Comparison of ENCODE assay signal across 19 mouse cellular contexts in genomic region chr10:118993819-118994574, GRCm38 (mm10).
DNase-seq lines count a peak whose midpoint lies in the region; ATAC-seq and TF ChIP-seq lines count a peak whose summit lies in the region.
"Had no signal": no experiment of that assay in that cellular context is flagged by ENCODE, and none has a peak within 500 bp of the region (broad histone marks: within the 10 kb centered on the region; RNA-seq: fewer than 3 reads in every experiment).

No protein-coding gene starts in this region.

- peak; percentile 83 for ATAC-seq in intestine, embryonic 15.5 days
- peak; percentile 74 for ATAC-seq in lung, postnatal 0 days
- peak; percentile 44; the same call in 1 of the 2 replicates for ATAC-seq in stomach, embryonic 16.5 days (ENCODE audit: insufficient read depth, low FRiP score)
- no peak for ATAC-seq in cerebellum, adult (ENCODE audit: insufficient number of reproducible peaks, low FRiP score, low TSS enrichment)
- ATAC-seq: activated CD4-positive, CD25-positive, alpha-beta regulatory T cell, adult 4 months; hindbrain, postnatal 0 days had no signal

- peak; percentile 20 to 34 for DNase-seq in gastrocnemius, adult 8-10 months (ENCODE audit: low spot score in 2 of 2)
- no peak for DNase-seq in gastrocnemius, postnatal 14 days
- peak; percentile 64 for DNase-seq in lung, postnatal 0 days (ENCODE audit: low spot score)
- no peak for DNase-seq in adrenal gland, postnatal 4 days (ENCODE audit: low spot score in 2 of 2)
- DNase-seq: adrenal gland, postnatal 10 days; cerebellum, adult 11 months; cerebellum, postnatal 14 days; gastrocnemius, postnatal 36 days; kidney, adult 2 months; liver, embryonic 13.5 days; thymus, postnatal 14 days had no signal

- no peaks in the 10 kb centered on the region for H3K27me3 ChIP-seq in intestine, embryonic 15.5 days (replicated peaks)
- H3K27me3 ChIP-seq in lung, postnatal 0 days (replicated peaks; ENCODE audit: insufficient read depth, low read length), result no peaks in the 10 kb centered on the region
- H3K27me3 ChIP-seq in stomach, embryonic 16.5 days (ENCODE audit: control insufficient read depth, insufficient read depth, low read length), result no peaks in the 10 kb centered on the region
- H3K27me3 ChIP-seq: liver, embryonic 13.5 days had no signal

- H3K9me3 ChIP-seq in intestine, embryonic 15.5 days, result no peaks in the 10 kb centered on the region
- no peaks in the 10 kb centered on the region for H3K9me3 ChIP-seq in lung, postnatal 0 days (ENCODE audit: low read length)
- no peaks in the 10 kb centered on the region for H3K9me3 ChIP-seq in stomach, embryonic 16.5 days (replicated peaks; ENCODE audit: control insufficient read depth, low read length)
- H3K9me3 ChIP-seq: forebrain, embryonic 10.5 days; G1E; hindbrain, embryonic 10.5 days; liver, embryonic 13.5 days had no signal

- H3K27ac ChIP-seq in intestine, embryonic 15.5 days, result no peak overlapping the region
- H3K27ac ChIP-seq in lung, postnatal 0 days (ENCODE audit: low read length), result no peak overlapping the region
- peak overlapping the region; percentile 34; the same call in 1 of the 2 replicates for H3K27ac ChIP-seq in stomach, embryonic 16.5 days (ENCODE audit: low read length)
- H3K27ac ChIP-seq: forebrain, embryonic 10.5 days; hindbrain, embryonic 10.5 days; hindbrain, postnatal 0 days; liver, embryonic 13.5 days had no signal

- WGBS in intestine, embryonic 15.5 days, result 51% methylated on average over 15 of the region's 15 CpGs
- 46% methylated on average over 15 of the region's 15 CpGs for WGBS in lung, postnatal 0 days
- WGBS in stomach, embryonic 16.5 days, result 57% methylated on average over 15 of the region's 15 CpGs

- intact Hi-C loops in gastrocnemius, postnatal 14 days (cut with DNase I; ENCODE audit: low total_unique reads), result no loop called here

- TF ChIP-seq CTCF in lung, postnatal 0 days (IDR thresholded peaks at IDR 0.05), result no peak

- no peaks in the 10 kb centered on the region for H3K36me3 ChIP-seq in intestine, embryonic 15.5 days
- H3K36me3 ChIP-seq in lung, postnatal 0 days (ENCODE audit: insufficient read depth, low read length), result no peaks in the 10 kb centered on the region
- no peaks in the 10 kb centered on the region for H3K36me3 ChIP-seq in stomach, embryonic 16.5 days (ENCODE audit: control insufficient read depth, insufficient read depth, low read length)
- H3K36me3 ChIP-seq: forebrain, embryonic 10.5 days; G1E; hindbrain, embryonic 10.5 days; liver, embryonic 13.5 days had no signal

- H3K4me1 ChIP-seq in intestine, embryonic 15.5 days (replicated peaks), result no peaks in the 10 kb centered on the region
- H3K4me1 ChIP-seq in lung, postnatal 0 days (ENCODE audit: insufficient read depth, low read depth, low read length), result no peaks in the 10 kb centered on the region
- H3K4me1 ChIP-seq in stomach, embryonic 16.5 days (ENCODE audit: control insufficient read depth, insufficient read depth, low read length), result 0 out of 2 replicates have a peak, but pooled peaks cover 3% of the 10 kb centered on the region
- H3K4me1 ChIP-seq: forebrain, embryonic 10.5 days; hindbrain, embryonic 10.5 days; liver, embryonic 13.5 days had no signal

- no peak overlapping the region for H3K4me3 ChIP-seq in intestine, embryonic 15.5 days (replicated peaks)
- no peak overlapping the region for H3K4me3 ChIP-seq in lung, postnatal 0 days (ENCODE audit: low read depth, low read length)
- H3K4me3 ChIP-seq in stomach, embryonic 16.5 days (replicated peaks; ENCODE audit: low read length), result no peak overlapping the region
- H3K4me3 ChIP-seq: forebrain, embryonic 10.5 days; hindbrain, embryonic 10.5 days; liver, embryonic 13.5 days had no signal

- H3K4me2 ChIP-seq in intestine, embryonic 15.5 days (replicated peaks), result no peak overlapping the region
- H3K4me2 ChIP-seq in lung, postnatal 0 days (replicated peaks; ENCODE audit: low read depth, low read length), result no peak overlapping the region
- H3K4me2 ChIP-seq in stomach, embryonic 16.5 days (ENCODE audit: low read depth, low read length), result no peak overlapping the region
- H3K4me2 ChIP-seq: liver, embryonic 13.5 days had no signal

- no peak overlapping the region for H3K9ac ChIP-seq in intestine, embryonic 15.5 days
- H3K9ac ChIP-seq in lung, postnatal 0 days (replicated peaks; ENCODE audit: low read depth), result no peak overlapping the region
- H3K9ac ChIP-seq in stomach, embryonic 16.5 days (ENCODE audit: low read length), result no peak overlapping the region
- H3K9ac ChIP-seq: liver, embryonic 13.5 days had no signal

- TF ChIP-seq EP300 in lung, postnatal 0 days (IDR thresholded peaks at IDR 0.05), result no peak

Comparison
In these comparisons a context has a peak if more than half of its experiments do, and no peak if none do; other contexts are left out.
1. DNase-seq: peak in gastrocnemius, adult 8-10 months (2 of 2) and lung, postnatal 0 days (single experiment); none in gastrocnemius, postnatal 14 days (single experiment) and adrenal gland, postnatal 4 days (0 of 2).